Mouse (Mus musculus) gastrocnemius, adult 8-10 months (tissue): ENCODE results near the gene Fam126a. TPM values are rescaled to one million over a fixed set of nuclear protein-coding genes. Genes with fewer than 3 reads are reported as not detected.

ENCODE experiments used
- DNase-seq, 2 experiments: peaks; one replicate each; pipeline ENCODE4 v3.0.0; 2022; ENCODE audit warnings: low spot score in 2 of 2
- total RNA-seq, 4 experiments: library from RNA; stranded (reverse); gene quantifications; 2 replicates each; pipeline ENCODE4 v1.2.4; 2022

Gene Fam126a
- total RNA-seq, 4 experiments from 2014 or later, result 4.1 to 5.9 (median 4.7) TPM

DNA sequence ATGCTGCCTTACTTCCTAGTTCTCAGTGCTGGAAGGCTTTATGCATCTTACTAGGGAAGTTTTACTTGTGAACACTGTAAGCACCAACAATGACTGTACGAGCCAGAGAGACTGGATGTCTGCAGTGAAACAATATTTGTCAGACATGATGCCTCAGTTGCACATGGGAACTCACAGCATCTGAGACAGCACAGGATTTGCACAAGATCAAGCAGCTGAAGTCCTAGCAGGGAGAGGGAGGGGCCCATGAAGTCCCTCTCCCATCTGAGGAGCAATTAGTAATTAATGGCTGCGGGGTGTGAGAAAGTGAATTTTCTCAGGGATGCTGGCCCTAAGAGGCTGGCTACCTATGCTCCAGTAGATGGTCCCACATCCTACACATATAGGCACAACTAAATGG lies 36.3 kb downstream of the Fam126a start:
- no peak for DNase-seq

- DNase-seq, result no peak
Observed at GRCm38 (mm10) chr5:23993553-23993894, 37.0 kb downstream of the Fam126a start.

GRCm38 (mm10) chr5:23992876-23993552 lies 37.5 kb downstream of the Fam126a start:
- DNase-seq, result no peak

DNA sequence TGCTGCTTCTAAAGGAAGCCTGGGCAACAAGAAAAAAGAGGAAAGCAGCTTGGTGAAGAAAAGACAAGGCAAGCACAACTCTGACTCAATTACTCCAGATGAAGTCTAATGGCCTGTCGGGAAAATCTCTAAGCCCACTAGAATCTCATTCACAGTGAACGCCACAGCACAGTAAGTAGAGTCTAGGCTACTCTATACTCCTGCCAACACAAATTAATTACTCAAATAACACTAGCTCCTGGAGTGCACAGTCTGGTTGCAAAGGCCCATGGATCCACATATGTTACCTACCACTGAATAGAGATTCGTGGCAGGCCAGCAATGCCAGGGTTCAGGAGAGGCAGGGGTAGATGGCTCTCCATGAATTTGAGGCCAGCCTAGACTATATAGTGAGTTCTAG lies 40.5 kb downstream of the Fam126a start:
- DNase-seq, result no peak

DNA sequence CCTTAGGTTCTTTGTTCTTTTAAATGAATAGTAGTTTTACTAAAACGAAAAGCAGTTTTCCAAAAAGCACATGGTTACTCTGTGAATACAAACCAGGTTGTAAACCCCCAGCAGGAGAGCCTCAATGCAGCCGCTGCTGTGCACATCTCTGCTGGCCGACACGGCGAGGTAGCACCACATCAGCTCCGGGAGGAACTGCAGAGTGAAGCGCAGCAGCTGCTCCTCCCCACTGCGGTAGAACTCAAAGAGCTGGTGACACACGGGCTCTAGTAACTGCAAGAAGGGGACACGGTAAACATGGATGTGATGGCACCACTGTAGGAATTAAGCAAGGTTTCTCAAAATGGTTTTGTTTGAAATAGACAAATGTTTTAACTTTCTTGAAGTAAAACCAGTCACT lies 42.7 kb downstream of the Fam126a start:
- DNase-seq, result no peak

DNA sequence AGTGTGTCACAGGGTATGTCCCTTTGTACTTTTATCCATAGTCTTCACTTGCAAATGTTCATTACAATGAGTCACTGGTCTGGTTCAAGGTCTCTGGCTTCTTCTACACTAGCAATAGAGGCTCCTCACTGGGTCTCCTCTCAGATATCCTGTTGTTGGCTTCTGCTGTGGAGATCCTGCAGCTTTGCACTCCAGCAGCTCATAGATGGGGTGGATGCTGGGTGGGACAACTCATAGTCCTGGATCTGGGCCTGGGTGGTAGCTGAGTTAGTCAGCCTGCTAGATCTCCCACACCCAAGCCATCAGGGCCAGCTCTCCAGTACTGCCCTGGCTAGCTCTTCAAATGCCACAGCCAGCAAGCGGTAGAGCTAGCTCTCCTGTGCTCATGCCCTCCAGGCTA lies 48.4 kb downstream of the Fam126a start:
- no peak for DNase-seq

- DNase-seq, result no peak
Observed at GRCm38 (mm10) chr5:23978516-23978915, 52.0 kb downstream of the Fam126a start.

GRCm38 (mm10) chr5:23974994-23975575 lies 55.4 kb downstream of the Fam126a start:
- no peak for DNase-seq

GRCm38 (mm10) chr5:23967705-23968104 lies 62.8 kb downstream of the Fam126a start:
- no peak for DNase-seq

DNA sequence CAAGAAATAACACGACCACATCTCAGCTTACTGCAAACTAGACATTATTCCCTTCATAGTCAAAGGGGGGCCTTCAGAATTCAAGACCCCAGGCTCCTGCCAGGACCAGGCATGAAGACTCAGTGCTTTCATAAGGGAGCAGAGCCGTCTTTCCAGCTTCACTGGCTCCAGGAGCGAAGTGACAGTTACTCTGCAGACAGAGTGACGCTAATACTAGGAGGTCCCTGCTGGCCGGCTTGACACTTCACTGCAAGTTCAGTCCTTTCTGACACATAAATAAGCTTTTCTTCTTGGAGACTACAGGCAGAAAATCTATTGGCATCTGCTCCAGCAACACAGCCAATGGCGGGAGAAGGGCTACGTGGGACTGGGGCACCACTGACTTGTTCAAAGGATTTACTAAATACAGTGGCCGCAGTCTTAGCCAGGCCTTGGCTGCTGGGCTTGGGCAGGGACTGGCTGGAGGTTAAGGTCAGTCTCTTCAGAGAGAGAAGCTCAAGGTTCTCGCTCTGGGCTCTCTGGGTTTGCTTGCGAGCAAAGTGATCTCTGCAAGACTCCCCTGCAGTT lies 65.8 kb downstream of the Fam126a start:
- no peak for DNase-seq

- DNase-seq, result no peak
Observed at GRCm38 (mm10) chr5:23953047-23953446, 77.4 kb downstream of the Fam126a start.

DNA sequence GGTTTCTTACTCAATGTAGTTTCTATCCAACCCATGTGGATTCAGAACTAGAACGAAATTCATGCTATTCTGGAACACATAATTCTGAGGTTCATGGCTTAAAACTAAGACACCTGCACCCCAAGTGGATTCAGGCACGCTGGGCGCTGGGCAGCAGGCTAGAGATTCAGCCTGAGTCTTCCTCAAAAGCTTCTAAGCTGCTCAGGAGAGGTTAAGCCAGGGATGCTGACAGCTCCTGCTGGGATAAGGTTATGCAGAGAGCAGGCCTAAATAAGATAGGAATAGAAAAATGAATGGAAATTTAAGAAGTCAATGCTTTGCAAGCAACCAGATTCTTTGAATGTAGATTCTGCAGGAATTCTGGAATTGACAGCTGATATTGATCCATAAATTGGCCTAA lies 82.4 kb downstream of the Fam126a start:
- no peak for DNase-seq

- no peak for DNase-seq
Observed at GRCm38 (mm10) chr5:23945056-23945455, 85.4 kb downstream of the Fam126a start.

DNA sequence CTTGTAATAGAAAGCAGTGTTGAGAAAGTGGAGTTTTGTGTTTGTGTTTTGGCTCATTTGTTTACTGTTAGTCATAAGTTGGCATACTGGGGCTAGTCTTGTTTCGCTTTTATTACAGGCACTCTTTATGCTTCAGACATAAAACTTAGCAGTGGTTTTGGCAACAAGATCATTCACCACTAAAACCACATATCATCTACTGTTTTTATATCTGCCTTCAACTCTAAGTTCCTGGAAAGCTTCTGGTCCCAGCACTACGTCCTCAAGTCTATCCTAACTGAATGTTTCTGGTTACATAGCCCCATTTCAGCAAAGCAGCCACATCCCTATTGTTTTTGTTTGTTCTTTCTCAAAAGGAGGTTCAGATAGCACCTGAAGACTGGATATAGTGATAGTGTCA lies 87.0 kb downstream of the Fam126a start:
- no peak for DNase-seq

GRCm38 (mm10) chr5:23923481-23924165 lies 106.9 kb downstream of the Fam126a start:
- no peak for DNase-seq

- no peak for DNase-seq
Observed at GRCm38 (mm10) chr5:23922516-23923291, 107.8 kb downstream of the Fam126a start.

- DNase-seq, result no peak
Observed at GRCm38 (mm10) chr5:23921316-23921715, 109.2 kb downstream of the Fam126a start.

- no peak for DNase-seq
Observed at GRCm38 (mm10) chr5:23919892-23920731, 110.4 kb downstream of the Fam126a start.

GRCm38 (mm10) chr5:23917301-23917700 lies 113.2 kb downstream of the Fam126a start:
- DNase-seq, result no peak

DNA sequence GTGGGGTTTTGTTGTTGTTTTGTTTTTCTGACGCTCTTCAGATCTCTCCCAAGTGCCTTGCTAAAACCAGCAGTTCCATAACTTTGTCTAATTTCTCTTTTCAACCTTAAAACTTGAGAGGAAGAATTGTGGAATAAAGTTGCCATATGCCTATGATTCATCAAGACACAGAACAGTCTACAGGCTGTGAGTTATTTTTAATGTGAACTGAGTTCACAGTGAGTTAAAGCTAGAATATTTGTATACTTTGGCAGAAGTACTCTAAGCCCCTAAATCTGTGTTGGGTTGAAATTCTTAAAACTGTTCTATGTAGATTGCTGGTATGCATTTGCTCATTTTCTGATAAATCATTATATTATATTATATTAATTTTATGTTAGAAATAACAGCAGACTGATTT lies 118.9 kb downstream of the Fam126a start:
- no peak for DNase-seq

GRCm38 (mm10) chr5:23909256-23909655 lies 121.2 kb downstream of the Fam126a start:
- DNase-seq, result no peak
